Comparison of ENCODE assay signal across 17 mouse cellular contexts in the genomic region with DNA sequence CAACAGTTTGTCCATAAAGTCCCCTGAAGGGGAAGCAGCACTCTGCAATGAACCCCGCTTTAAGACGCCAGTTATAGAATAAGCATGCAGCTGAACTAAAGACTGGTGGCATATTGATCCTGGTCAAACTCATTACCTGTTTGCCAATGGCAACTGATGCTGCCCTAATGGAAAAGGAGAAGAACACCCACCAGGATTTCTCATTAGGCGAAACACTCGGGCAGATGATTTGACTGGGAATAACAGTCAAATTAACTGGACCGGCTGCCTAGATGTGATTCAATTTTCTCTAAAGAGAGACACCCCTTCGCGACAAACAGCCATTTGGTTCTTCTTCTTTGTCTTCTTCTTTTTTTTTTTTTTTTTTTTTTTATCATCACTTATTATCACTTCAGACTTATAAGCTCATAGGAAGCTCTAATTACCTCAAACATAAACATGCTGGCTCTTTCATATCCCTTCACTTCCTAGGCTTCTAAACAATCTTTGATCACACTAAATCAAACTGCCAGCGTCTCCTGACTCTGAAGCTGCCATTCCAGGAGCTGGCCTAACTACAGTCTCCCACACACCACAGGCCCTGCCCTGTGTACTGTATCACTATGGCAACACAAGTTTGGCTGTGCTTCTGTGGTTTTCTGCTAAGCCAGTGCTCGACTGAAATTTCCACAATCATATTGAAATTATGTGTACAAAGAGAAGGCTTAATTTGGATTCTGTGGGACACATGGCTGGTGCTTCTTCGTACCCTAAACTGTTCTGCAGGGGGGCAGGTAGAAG. TPM values are rescaled to one million over a fixed set of nuclear protein-coding genes. Genes with fewer than 3 reads are reported as not detected.
A peak's percentile ranks its signal among the peaks of the same experiment; 100 is the strongest.
DNase-seq lines count a peak whose midpoint lies in the region; ATAC-seq and TF ChIP-seq lines count a peak whose summit lies in the region.
"Had no signal": no experiment of that assay in that cellular context is flagged by ENCODE, and none has a peak within 500 bp of the region (broad histone marks: within the 10 kb centered on the region; RNA-seq: fewer than 3 reads in every experiment).

No protein-coding gene starts in this region.

- ATAC-seq in hindbrain, postnatal 0 days, result no peak
- no peak for ATAC-seq in hindbrain, embryonic 11.5 days (ENCODE audit: low FRiP score)

- WGBS in hindbrain, postnatal 0 days, result 70% methylated on average over 10 of the region's 10 CpGs
- WGBS in hindbrain, embryonic 11.5 days, result 89% methylated on average over 10 of the region's 10 CpGs
- WGBS in cerebellum, adult 2 months, result 83% methylated on average over 10 of the region's 10 CpGs

- TF ChIP-seq POLR2A in cerebellum, adult 2 months (IDR thresholded peaks at IDR 0.05; ENCODE audit: borderline replicate concordance, insufficient read depth, low read length), result no peak

- no peak overlapping the region for H3K9ac ChIP-seq in hindbrain, postnatal 0 days (replicated peaks; ENCODE audit: low read length)
- H3K9ac ChIP-seq in hindbrain, embryonic 11.5 days (ENCODE audit: low read depth, low read length), result no peak overlapping the region
- H3K9ac ChIP-seq: embryonic facial prominence, embryonic 13.5 days had no signal

- H3K4me3 ChIP-seq in hindbrain, postnatal 0 days (ENCODE audit: low read length), result no peak overlapping the region
- H3K4me3 ChIP-seq in hindbrain, embryonic 11.5 days (ENCODE audit: low read depth, low read length), result no peak overlapping the region
- no peak overlapping the region for H3K4me3 ChIP-seq in cerebellum, adult 2 months (replicated peaks; ENCODE audit: insufficient read depth, low read depth, low read length)
- H3K4me3 ChIP-seq: embryonic facial prominence, embryonic 13.5 days had no signal

- DNase-seq in hindbrain, postnatal 0 days (ENCODE audit: low spot score), result peak; percentile 39
- DNase-seq in hindbrain, embryonic 11.5 days (ENCODE audit: low spot score), result no peak
- DNase-seq in lung, postnatal 10 days, result peak; percentile 70
- DNase-seq in lung, postnatal 14 days, result no peak
- DNase-seq in adipocyte (ENCODE audit: low spot score), result peak; percentile 4
- DNase-seq in lung, postnatal 4 days, result peak; percentile 28 to 49
- DNase-seq in embryo, embryonic 11 days, result no peak
- DNase-seq in cerebellum, adult 2 months, result no peak
- DNase-seq: adrenal gland, postnatal 25 days; gastrocnemius, postnatal 14 days; kidney, adult 9 months; spleen, adult 18-20 months had no signal

- H3K4me1 ChIP-seq in hindbrain, postnatal 0 days (ENCODE audit: insufficient read depth, low read length), result no peaks in the 10 kb centered on the region; the same call in 1 of the 2 replicates
- H3K4me1 ChIP-seq in hindbrain, embryonic 11.5 days (replicated peaks; ENCODE audit: control insufficient read depth, insufficient read depth, low read length), result no peaks in the 10 kb centered on the region
- H3K4me1 ChIP-seq in cerebellum, adult 2 months (ENCODE audit: control insufficient read depth, insufficient read depth, low read length), result no peaks in the 10 kb centered on the region

- no peak overlapping the region for H3K4me2 ChIP-seq in hindbrain, postnatal 0 days (ENCODE audit: low read depth, low read length)
- no peak overlapping the region for H3K4me2 ChIP-seq in hindbrain, embryonic 11.5 days (replicated peaks; ENCODE audit: low read depth, low read length)
- H3K4me2 ChIP-seq: embryonic facial prominence, embryonic 13.5 days; heart, embryonic 11.5 days; liver, embryonic 11.5 days had no signal

- no peaks in the 10 kb centered on the region for H3K9me3 ChIP-seq in hindbrain, postnatal 0 days (ENCODE audit: low read length)
- no peaks in the 10 kb centered on the region for H3K9me3 ChIP-seq in hindbrain, embryonic 11.5 days (ENCODE audit: control insufficient read depth, low read length)
- H3K9me3 ChIP-seq: embryonic facial prominence, embryonic 13.5 days had no signal

- no peaks in the 10 kb centered on the region for H3K36me3 ChIP-seq in hindbrain, postnatal 0 days (ENCODE audit: insufficient read depth, low read length)
- no peaks in the 10 kb centered on the region for H3K36me3 ChIP-seq in hindbrain, embryonic 11.5 days (ENCODE audit: control insufficient read depth, insufficient read depth, low read length)
- H3K36me3 ChIP-seq: embryonic facial prominence, embryonic 13.5 days; G1E had no signal

- no peak overlapping the region for H3K27ac ChIP-seq in hindbrain, postnatal 0 days
- H3K27ac ChIP-seq in hindbrain, embryonic 11.5 days (ENCODE audit: low read depth, low read length), result no peak overlapping the region
- no peak overlapping the region for H3K27ac ChIP-seq in cerebellum, adult 2 months (ENCODE audit: insufficient read depth, low read length)
- H3K27ac ChIP-seq: embryonic facial prominence, embryonic 13.5 days; macrophage had no signal

- H3K27me3 ChIP-seq in hindbrain, postnatal 0 days (ENCODE audit: insufficient read depth, low read length), result no peaks in the 10 kb centered on the region
- H3K27me3 ChIP-seq in hindbrain, embryonic 11.5 days (ENCODE audit: control insufficient read depth, insufficient read depth, low read length), result no peaks in the 10 kb centered on the region
- H3K27me3 ChIP-seq in cerebellum, adult 2 months (ENCODE audit: control insufficient read depth, insufficient read depth, low read length), result no peaks in the 10 kb centered on the region
- H3K27me3 ChIP-seq: embryonic facial prominence, embryonic 13.5 days had no signal

- TF ChIP-seq CTCF in hindbrain, postnatal 0 days (IDR thresholded peaks at IDR 0.05; ENCODE audit: low read depth), result no peak
- no peak for TF ChIP-seq CTCF in cerebellum, adult 2 months (IDR thresholded peaks at IDR 0.05; ENCODE audit: borderline replicate concordance, insufficient read depth, low read depth, low read length)

RNA-seq across cellular contexts. Expression of gene Ptprm, which starts 48.0 kb away (rescaled TPM):
- total RNA-seq in hindbrain, postnatal 0 days (2014; rRNA removed), result 52.4 and 63.6 TPM in 2 replicates
- 19.3 and 19.9 TPM in 2 replicates for polyA plus RNA-seq in hindbrain, postnatal 0 days (2015; fragmentation: Nextera tagmentation; extraction: Ambion mirVana)
- polyA plus RNA-seq in hindbrain, embryonic 11.5 days (2014; fragmentation: Nextera tagmentation; extraction: Ambion mirVana), result 10.7 and 11.2 TPM in 2 replicates
- 34.2 and 36.2 TPM in 2 replicates for polyA plus RNA-seq in cerebellum, adult 2 months (2012; rRNA removed)
- polyA plus RNA-seq: G1E had no signal

Comparison
In these comparisons a context has a peak if more than half of its experiments do, and no peak if none do; other contexts are left out.
1. DNase-seq: peak in hindbrain, postnatal 0 days (single experiment), lung, postnatal 10 days (single experiment), adipocyte (single experiment) and lung, postnatal 4 days (2 of 2); none in hindbrain, embryonic 11.5 days (single experiment), lung, postnatal 14 days (single experiment), embryo, embryonic 11 days (single experiment) and cerebellum, adult 2 months (0 of 2).